Mouse (Mus musculus) neural tube, embryonic 11.5 days (tissue): ENCODE results near the gene Batf3. TPM values are rescaled to one million over a fixed set of nuclear protein-coding genes. Genes with fewer than 3 reads are reported as not detected.
"Not testable (repeated sequence)": the region's sequence is repeated elsewhere in the genome, so short reads cannot be mapped to it uniquely, and the experiment has no call there.

Experiments
- ATAC-seq: fragments of 200-750 bp; cut with Nextera tagmentation; 2 replicates; pipeline ENCODE4 v1.8.0; 2017; ENCODE audit warnings: moderate number of reproducible peaks, mild to moderate bottlenecking, moderate TSS enrichment, moderate library complexity; ENCODE audit not compliant: insufficient read depth, low FRiP score, low TSS enrichment
- DNase-seq: peaks from one replicate; pipeline ENCODE4 v3.0.0-alpha.2; 2015; ENCODE audit warnings: low spot score
- H3K27ac ChIP-seq: fragments of 300-500 bp; sonication (generic); 2 replicates; pipeline ENCODE4 v1.5.1; 2014; ENCODE audit warnings: low read depth, mild to moderate bottlenecking, low read length
- H3K27me3 ChIP-seq: fragments of 300-500 bp; sonication (generic); 2 replicates; pipeline ENCODE4 v1.6.1; 2014; ENCODE audit warnings: mild to moderate bottlenecking, low read length, mixed read lengths; ENCODE audit not compliant: control insufficient read depth, insufficient read depth
- H3K36me3 ChIP-seq: fragments of 300-500 bp; sonication (generic); 2 replicates; pipeline ENCODE4 v1.6.1; 2014; ENCODE audit warnings: mild to moderate bottlenecking, low read length, moderate library complexity, mixed read lengths; ENCODE audit not compliant: control insufficient read depth, insufficient read depth
- H3K4me1 ChIP-seq: fragments of 300-500 bp; sonication (generic); 2 replicates; pipeline ENCODE4 v1.6.1; 2014; ENCODE audit warnings: low read length, mixed read lengths; ENCODE audit not compliant: control insufficient read depth, insufficient read depth
- H3K4me2 ChIP-seq: fragments of 300-500 bp; sonication (generic); 2 replicates; pipeline ENCODE4 v1.6.1; 2014; ENCODE audit warnings: low read depth, mild to moderate bottlenecking, moderate library complexity
- H3K4me3 ChIP-seq: fragments of 300-500 bp; sonication (generic); 2 replicates; pipeline ENCODE4 v1.5.1; 2014; ENCODE audit warnings: low read depth, low read length
- H3K9ac ChIP-seq: fragments of 300-500 bp; sonication (generic); 2 replicates; pipeline ENCODE4 v1.6.1; 2014; ENCODE audit warnings: mild to moderate bottlenecking, low read length
- H3K9me3 ChIP-seq: fragments of 300-500 bp; sonication (generic); 2 replicates; pipeline ENCODE4 v1.6.1; 2016; ENCODE audit warnings: low read length; ENCODE audit not compliant: control insufficient read depth
- WGBS: fragments of 180-500 bp; shearing (Covaris S2); extraction: QIAGEN DNeasy Blood & Tissue Kit; methylation state at CpG from one replicate; pipeline ENCODE4 v1.1.7; 2014; 5-methylcytosine and 5-hydroxymethylcytosine counted together
- polyA plus RNA-seq: library from polyadenylated mRNA; unstranded; fragments of >200 nt; fragmentation: Nextera tagmentation; extraction: Ambion mirVana; gene quantifications from 2 replicates; pipeline ENCODE4 v1.2.1, GENCODE M21; 2014

Batf3 gene
- polyA plus RNA-seq, 1 experiment from 2014 or later = 4.8 TPM

DNA sequence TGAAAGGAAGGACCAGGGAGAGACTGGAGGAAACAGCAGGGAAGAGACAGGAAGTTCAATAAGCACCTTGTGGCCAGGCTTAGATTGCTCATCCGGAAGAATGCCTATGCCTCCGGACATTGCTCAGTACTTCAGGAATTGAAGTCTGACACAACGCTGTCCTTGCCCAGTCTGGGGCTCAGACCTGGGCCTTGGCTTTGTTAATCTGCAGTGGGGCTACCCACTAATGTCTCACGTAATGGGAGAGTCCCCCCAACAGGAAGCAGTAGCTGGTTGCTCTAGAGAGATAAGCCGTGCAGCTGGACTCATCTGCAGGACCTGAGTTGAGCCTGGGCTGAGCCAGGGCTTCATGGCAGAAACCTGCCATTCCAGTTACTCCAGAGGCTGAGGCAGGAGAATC is 35.3 kb downstream of the Batf3 start:
- Histone ChIP-seq H3K4me1 (no peaks in the 10 kb centered on the region), H3K36me3 (no peaks in the 10 kb centered on the region), H3K27me3 (no peaks in the 10 kb centered on the region), H3K27ac (no peak overlapping the region), H3K9me3 (no peaks in the 10 kb centered on the region), H3K9ac (no peak overlapping the region), H3K4me3 (no peak overlapping the region), H3K4me2 (no peak overlapping the region)
- WGBS = 82% methylated on average over 5 of the region's 5 CpGs
- no peak for DNase-seq
- no peak for ATAC-seq

GRCm38 (mm10) chr1:191135406-191135805 is 37.8 kb downstream of the Batf3 start:
- no peak overlapping the region for H3K4me2 ChIP-seq
- no peak overlapping the region for H3K4me3 ChIP-seq
- no peaks in the 10 kb centered on the region for H3K36me3 ChIP-seq
- H3K27ac ChIP-seq = no peak overlapping the region
- no peak for DNase-seq
- no peaks in the 10 kb centered on the region for H3K9me3 ChIP-seq
- 57% methylated on average over 4 of the region's 4 CpGs for WGBS
- H3K27me3 ChIP-seq = no peaks in the 10 kb centered on the region
- no peaks in the 10 kb centered on the region for H3K4me1 ChIP-seq
- ATAC-seq = no peak
- no peak overlapping the region for H3K9ac ChIP-seq

DNA sequence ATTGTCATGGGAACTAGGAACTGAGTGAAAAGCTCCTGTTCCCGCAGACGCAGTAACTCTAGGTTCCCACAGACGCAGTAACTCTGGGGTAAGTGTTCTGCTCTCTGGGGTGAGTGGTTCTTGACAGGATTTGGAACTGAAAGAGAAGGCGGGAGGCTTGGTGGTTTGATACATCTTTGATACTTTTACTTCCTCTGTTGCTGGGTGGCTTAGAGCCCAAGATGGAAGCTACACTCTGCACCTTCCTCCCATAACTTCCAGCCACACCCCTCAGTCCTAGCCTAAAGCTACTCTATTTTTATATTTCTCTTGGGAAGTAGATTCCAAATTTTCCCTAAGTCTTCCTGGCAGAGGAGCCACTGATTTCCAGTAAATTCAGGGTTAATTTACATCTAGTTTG is 40.8 kb downstream of the Batf3 start:
- no peak for ATAC-seq
- WGBS = 91% methylated on average over 4 of the region's 4 CpGs

GRCm38 (mm10) chr1:191138874-191139495 is 41.3 kb downstream of the Batf3 start:
- Histone ChIP-seq H3K9me3 (no peaks in the 10 kb centered on the region), H3K27ac (no peak overlapping the region), H3K27me3 (no peaks in the 10 kb centered on the region), H3K9ac (no peak overlapping the region), H3K4me1 (no peaks in the 10 kb centered on the region), H3K36me3 (no peaks in the 10 kb centered on the region), H3K4me3 (no peak overlapping the region), H3K4me2 (no peak overlapping the region)
- ATAC-seq (no peak), DNase-seq (no peak)
- 77% methylated on average over 7 of the region's 7 CpGs for WGBS

More for the DNA sequence above, 40.8 kb downstream of the Batf3 start:
- H3K27ac ChIP-seq = no peak overlapping the region
- DNase-seq = no peak
- H3K9ac ChIP-seq = no peak overlapping the region
- H3K36me3 ChIP-seq = no peaks in the 10 kb centered on the region
- no peak overlapping the region for H3K4me3 ChIP-seq
- H3K4me2 ChIP-seq = no peak overlapping the region
- no peaks in the 10 kb centered on the region for H3K4me1 ChIP-seq
- H3K9me3 ChIP-seq = no peaks in the 10 kb centered on the region
- no peaks in the 10 kb centered on the region for H3K27me3 ChIP-seq

GRCm38 (mm10) chr1:191140983-191141382 is 43.3 kb downstream of the Batf3 start:
- no peak overlapping the region for H3K27ac ChIP-seq

DNA sequence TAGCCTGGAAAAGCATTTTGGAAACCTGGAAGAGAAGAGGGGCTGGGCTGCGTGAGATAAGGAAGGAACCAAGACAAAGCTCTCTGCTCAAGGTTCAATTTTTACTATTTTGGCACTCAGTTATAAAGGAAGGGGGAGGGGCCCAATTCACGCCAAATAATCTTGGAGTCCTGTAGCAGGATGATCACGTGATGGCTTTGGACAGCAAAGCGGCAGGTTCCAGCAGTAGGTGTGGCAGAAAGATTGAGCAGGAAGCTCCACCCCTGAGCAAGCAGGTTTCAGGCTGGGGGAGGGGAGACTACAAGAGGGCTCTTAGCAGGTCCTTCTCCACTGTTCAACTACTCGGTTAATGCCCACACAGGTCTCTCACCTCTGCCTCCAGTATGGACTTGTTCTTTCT is 51.8 kb downstream of the Batf3 start:
- DNase-seq, H3K4me3 ChIP-seq, ATAC-seq, H3K36me3 ChIP-seq, H3K4me2 ChIP-seq, H3K9me3 ChIP-seq, H3K27me3 ChIP-seq, H3K27ac ChIP-seq, H3K4me1 ChIP-seq, H3K9ac ChIP-seq: not testable (repeated sequence)
- WGBS = 91% methylated on average over 5 of the region's 5 CpGs

More at GRCm38 (mm10) chr1:191140983-191141382, 43.3 kb downstream of the Batf3 start:
- H3K4me2 ChIP-seq = no peak overlapping the region
- DNase-seq (no peak), ATAC-seq (no peak)
- no peaks in the 10 kb centered on the region for H3K9me3 ChIP-seq
- H3K27me3 ChIP-seq = no peaks in the 10 kb centered on the region
- no peaks in the 10 kb centered on the region for H3K36me3 ChIP-seq
- H3K4me3 ChIP-seq = no peak overlapping the region
- 86% methylated on average over 8 of the region's 8 CpGs for WGBS
- no peaks in the 10 kb centered on the region for H3K4me1 ChIP-seq
- no peak overlapping the region for H3K9ac ChIP-seq

DNA sequence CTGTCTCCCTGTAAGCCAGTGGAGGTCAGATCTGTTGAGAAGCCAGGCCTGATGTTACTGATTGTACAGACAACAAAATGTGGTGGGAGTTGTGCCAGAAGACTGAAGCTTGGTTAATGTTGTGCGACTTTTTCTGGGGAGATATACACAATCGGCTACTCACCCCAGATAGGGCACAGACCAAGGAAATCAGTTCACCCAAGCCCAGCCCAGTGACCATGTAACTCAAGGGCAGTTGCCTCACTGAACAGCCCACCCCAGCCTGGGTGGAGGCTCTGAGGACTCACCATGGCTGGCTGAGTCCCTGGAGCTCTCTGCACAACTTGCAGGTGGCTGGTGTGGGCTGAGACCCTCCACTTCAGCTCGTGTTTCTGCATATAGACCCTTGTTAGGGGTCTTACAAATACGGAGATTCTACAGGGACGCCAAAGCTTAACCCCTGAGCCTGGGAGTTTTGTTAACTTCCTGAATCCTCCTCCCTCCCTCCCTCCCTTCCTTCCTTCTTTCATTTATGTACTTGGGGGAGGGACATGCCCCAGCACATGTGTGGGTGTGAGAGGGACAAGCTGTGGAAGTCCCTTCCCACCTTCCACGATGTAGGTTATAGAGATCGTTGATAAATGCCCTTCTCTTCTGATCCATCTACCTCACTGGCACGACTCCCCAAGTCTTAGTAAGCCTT is 53.4 kb downstream of the Batf3 start:
- H3K27ac ChIP-seq = no peak overlapping the region
- no peak for ATAC-seq
- no peaks in the 10 kb centered on the region for H3K4me1 ChIP-seq
- H3K4me2 ChIP-seq = no peak overlapping the region
- no peaks in the 10 kb centered on the region for H3K9me3 ChIP-seq
- no peak for DNase-seq
- no peak overlapping the region for H3K4me3 ChIP-seq
- no peaks in the 10 kb centered on the region for H3K27me3 ChIP-seq
- WGBS = 85% methylated on average over 8 of the region's 8 CpGs
- no peak overlapping the region for H3K9ac ChIP-seq
- no peaks in the 10 kb centered on the region for H3K36me3 ChIP-seq

DNA sequence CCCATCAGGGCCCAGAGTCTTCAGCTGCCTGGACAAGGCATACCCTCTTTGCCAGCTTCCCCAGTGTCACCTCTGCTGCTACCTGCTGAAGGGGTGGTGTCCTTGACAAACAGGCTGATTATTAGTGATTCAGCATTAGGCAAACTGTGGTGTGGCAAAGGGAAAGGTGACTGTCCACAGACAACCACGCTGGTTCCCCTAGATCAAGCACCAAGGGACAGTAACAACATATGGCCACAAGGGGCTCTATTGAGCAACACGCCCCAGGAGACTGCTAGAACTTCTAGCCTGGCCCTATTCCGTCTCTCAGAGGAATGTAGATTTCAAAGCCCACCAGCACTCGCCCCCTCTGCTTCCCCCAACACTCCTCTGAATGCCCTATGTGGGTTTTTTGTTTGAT is 55.4 kb downstream of the Batf3 start:
- no peaks in the 10 kb centered on the region for H3K4me1 ChIP-seq
- ATAC-seq (no peak), DNase-seq (peak; percentile 64)
- no peak overlapping the region for H3K4me2 ChIP-seq
- no peaks in the 10 kb centered on the region for H3K27me3 ChIP-seq
- no peak overlapping the region for H3K9ac ChIP-seq
- WGBS = 21% methylated on average over 4 of the region's 4 CpGs
- H3K27ac ChIP-seq = no peak overlapping the region
- H3K4me3 ChIP-seq = no peak overlapping the region
- H3K9me3 ChIP-seq = peaks cover 2% of the 10 kb centered on the region; the same call in 1 of the 2 replicates
- no peaks in the 10 kb centered on the region for H3K36me3 ChIP-seq

DNA sequence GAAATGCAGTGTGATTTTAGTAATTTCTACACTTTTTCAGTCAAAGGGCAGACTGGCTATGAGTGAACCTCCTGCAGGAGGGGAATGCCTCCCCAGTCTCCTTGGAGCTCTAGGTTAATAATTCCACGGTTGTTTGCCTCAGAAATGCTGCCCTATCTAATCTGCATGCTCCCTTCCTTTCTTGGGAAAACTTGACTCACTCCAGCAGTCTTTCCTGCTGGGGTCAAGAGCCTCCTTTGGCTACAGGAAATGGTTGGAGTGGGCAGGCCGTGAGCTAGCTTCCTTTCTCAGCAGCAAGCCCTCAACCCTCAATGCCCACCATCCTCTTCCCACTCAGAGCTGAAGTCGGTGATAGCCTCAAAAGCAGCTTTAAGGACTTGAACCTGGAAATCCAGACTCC is 56.7 kb downstream of the Batf3 start:
- Histone ChIP-seq H3K9me3 (peaks cover 2% of the 10 kb centered on the region; the same call in 1 of the 2 replicates), H3K27ac (no peak overlapping the region), H3K4me2 (no peak overlapping the region), H3K4me3 (no peak overlapping the region), H3K27me3 (no peaks in the 10 kb centered on the region), H3K9ac (no peak overlapping the region), H3K4me1 (no peaks in the 10 kb centered on the region), H3K36me3 (no peaks in the 10 kb centered on the region)
- no peak for DNase-seq
- WGBS = 52% methylated on average over 3 of the region's 3 CpGs
- ATAC-seq = no peak
